Mouse (Mus musculus): ENCODE results near the gene 4933409G03Rik.
"Not testable (repeated sequence)": the region's sequence is repeated elsewhere in the genome, so short reads cannot be mapped to it uniquely, and the experiment has no call there.

Gene 4933409G03Rik

DNA sequence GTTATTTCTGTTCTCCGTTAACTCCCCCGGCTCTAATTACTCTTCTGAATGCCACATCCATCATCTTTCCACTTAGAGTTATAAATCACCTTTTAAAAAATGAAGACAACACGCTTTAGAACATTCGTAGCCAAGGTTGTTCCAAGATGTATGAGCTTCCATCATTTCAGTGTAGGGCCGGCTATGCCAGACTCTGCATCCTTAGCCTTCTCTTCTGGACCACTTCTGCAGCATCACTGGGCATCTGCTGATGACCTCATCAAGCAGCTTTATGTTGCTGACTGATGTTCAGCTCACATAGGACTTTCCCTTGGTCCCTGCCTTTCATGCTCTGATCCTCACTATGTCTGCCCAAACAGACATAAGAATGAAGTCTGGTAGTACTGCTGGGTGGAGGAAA is at the start of gene 4933409G03Rik:
Gene 4933409G03Rik (plus strand): TSS at position 301 of the 400 bp plus-strand sequence.
- no peak for DNase-seq

DNA sequence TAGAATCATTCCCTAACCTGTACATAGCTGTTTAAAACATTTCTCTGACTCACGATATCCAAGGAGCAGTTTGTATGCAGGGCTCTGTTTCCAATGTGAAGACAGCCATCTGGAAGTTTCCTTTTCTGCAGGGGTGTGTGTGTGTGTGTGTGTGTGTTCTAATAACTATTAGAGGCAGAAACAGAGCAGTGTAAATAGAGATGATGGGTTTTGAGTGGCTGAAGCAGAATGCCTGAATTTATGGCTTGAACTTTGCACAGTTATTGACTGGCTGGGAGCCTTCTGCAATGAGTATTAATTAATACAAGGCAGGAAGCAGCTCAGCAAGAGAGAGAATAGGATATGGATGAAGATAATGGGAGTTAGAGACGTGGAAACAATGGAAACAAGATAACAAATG is 38.0 kb upstream of the 4933409G03Rik start:
- no peak for DNase-seq

DNA sequence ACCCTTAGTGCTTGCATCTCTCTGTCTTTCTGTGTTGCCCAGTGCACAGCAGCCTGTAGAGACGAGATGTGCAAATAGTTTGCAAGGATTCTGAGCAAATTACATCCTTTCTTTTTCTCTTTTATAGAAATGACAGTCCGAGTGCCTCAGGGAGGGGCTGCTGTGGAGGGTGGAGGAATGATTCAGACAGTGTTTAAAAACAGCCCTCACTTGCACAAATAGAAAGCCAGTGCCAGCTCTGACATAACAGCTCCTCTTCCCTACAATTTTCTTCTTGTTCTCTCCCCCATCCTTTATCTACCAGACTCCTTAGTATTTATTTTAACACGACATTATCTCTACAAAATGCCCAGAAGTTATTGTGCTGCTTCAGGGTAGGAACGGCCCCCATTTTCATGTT is 21.4 kb upstream of the 4933409G03Rik start:
- DNase-seq: peak; percentile 10

DNA sequence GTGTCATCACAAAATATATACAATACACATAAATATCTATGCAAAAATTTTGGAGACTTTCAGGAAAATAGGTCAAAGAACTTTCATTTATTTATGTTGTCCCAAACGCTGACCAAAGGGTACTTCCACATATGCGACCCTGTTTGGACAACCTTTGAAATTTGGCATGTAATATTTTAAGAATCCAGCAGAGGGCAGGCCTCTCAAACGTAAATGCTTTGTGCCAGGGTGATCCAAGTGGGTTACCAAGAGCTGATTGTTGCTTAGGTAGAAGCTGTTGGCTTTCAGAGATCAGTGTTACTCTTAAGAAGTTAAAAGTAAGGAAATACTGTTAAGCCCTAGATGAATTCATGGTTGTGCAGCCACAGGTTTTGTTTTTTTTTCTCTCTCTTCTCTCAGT is 18.9 kb upstream of the 4933409G03Rik start:
- no peak for DNase-seq

DNA sequence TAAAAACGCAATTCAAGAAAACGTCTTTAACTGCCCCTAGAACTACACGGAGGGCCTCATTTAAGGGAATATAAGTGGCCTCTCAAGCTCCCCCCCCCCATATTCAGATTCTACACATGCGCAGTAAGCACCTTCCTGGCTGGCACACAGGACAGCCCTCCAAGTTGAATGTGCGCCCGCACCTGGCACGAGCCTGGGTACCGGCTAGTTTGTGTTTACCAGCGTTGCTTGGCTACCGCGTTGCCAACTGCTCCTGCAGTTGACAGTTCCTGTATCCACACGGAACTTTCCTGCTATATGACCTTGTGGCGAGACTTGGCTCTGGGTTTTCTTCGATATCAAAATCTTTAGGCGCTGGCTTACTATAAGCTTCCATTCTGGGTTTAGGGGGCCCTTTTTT is 13.9 kb upstream of the 4933409G03Rik start:
- peak; percentile 32 for DNase-seq

DNA sequence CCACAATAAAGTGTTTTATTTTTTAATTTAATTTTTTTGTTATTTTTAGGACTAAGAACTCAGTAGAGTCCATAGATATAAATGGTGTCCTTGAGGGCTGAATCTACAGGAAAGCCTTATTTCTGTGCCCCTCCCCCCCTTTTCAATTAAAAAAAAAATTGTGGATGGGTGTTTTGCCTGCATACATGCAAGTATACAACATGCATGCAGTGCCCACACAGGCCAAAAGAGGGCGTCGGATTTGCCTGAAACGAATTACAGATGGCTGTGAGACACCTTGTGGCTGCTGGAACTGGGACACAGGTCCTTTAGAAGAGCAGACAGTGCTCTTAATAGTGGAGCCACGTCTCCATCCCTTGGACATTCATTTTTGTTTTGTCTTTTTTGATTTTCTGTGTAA is 9.9 kb upstream of the 4933409G03Rik start:
- DNase-seq: peak; percentile 25

DNA sequence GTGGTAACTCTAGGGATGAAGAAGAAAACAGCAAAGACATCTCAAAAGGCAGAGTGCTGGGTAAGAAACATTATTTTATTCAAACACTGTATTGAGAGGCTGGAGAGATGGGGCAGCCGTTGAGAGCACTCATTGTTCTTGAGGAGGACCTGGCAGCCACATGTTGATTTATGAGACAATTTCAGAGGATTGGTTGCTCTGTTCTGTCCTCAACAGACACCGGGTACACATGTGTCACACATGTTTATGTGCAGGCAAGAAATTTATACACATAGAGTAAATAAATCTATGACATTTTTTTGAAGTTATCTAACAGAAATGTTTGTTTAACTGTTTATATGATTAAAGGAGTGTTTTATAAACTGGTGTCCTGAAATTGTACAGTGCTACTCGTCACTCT is 10.6 kb downstream of the 4933409G03Rik start:
- no peak for DNase-seq

DNA sequence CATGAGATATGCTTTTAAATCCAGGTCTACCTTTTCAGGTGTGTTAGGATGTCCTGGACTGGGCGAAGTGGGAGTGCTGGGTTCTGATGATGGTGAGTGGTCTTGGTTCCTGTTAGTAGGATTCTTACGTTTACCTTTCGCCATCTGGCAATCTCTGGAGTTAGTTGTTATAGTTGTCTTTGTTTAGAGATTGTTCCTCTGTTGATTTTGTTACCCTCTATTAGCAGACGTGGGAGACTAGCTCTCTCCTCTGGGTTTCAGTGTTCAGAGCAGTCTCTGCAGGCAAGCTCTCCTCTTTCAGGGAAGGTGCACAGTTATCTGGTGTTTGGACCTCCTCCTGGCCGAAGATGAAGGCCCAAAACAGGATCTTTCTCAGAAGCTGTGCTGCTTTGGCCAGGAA is 74.0 kb downstream of the 4933409G03Rik start, which contains the start of gene 4932414N04Rik:
Gene 4932414N04Rik (plus strand): TSS at position 301 of the 400 bp plus-strand sequence.
- not testable (repeated sequence) for DNase-seq
